Mouse (Mus musculus): ENCODE measurements around the gene Nfic. TPM values are rescaled to one million over a fixed set of nuclear protein-coding genes. Genes with fewer than 3 reads are reported as not detected.

The Nfic gene
- total RNA-seq, 2 experiments from 2014 or later = 59.5 to 66.8 TPM

GRCm38 (mm10) chr10:81366477-81367206 is 88.8 kb downstream of the Nfic start:
- no peak for DNase-seq (ENCODE audit: extremely low spot score in 1 of 2, low spot score in 1 of 2)

- DNase-seq (ENCODE audit: extremely low spot score in 1 of 2, low spot score in 1 of 2) = no peak
Measured at GRCm38 (mm10) chr10:81365672-81366476, 89.6 kb downstream of the Nfic start, which contains the start of gene 4930404N11Rik. Gene 4930404N11Rik, minus strand, starts transcription at chr10:81365816.

- DNase-seq (ENCODE audit: extremely low spot score in 1 of 2, low spot score in 1 of 2) = no peak
Measured at GRCm38 (mm10) chr10:81365073-81365472, 90.4 kb downstream of the Nfic start.

- DNase-seq (ENCODE audit: extremely low spot score in 1 of 2, low spot score in 1 of 2) = no peak
Measured at GRCm38 (mm10) chr10:81364666-81365065, 90.8 kb downstream of the Nfic start.

GRCm38 (mm10) chr10:81363436-81364346 is 91.7 kb downstream of the Nfic start:
- no peak for DNase-seq (ENCODE audit: extremely low spot score in 1 of 2, low spot score in 1 of 2)

GRCm38 (mm10) chr10:81362336-81362949 is 93.0 kb downstream of the Nfic start:
- DNase-seq (ENCODE audit: extremely low spot score in 1 of 2, low spot score in 1 of 2) = no peak

GRCm38 (mm10) chr10:81360721-81361120 is 94.7 kb downstream of the Nfic start:
- no peak for DNase-seq (ENCODE audit: extremely low spot score in 1 of 2, low spot score in 1 of 2)

- no peak for DNase-seq (ENCODE audit: extremely low spot score in 1 of 2, low spot score in 1 of 2)
Measured at GRCm38 (mm10) chr10:81358841-81359240, 96.6 kb downstream of the Nfic start.

- DNase-seq (ENCODE audit: extremely low spot score in 1 of 2, low spot score in 1 of 2) = no peak
Measured at GRCm38 (mm10) chr10:81358209-81358608, 97.2 kb downstream of the Nfic start.

GRCm38 (mm10) chr10:81356991-81357844 is 98.2 kb downstream of the Nfic start, which contains the start of gene Mfsd12:
Gene Mfsd12, plus strand, starts transcription at chr10:81357491.
- DNase-seq (ENCODE audit: extremely low spot score in 1 of 2, low spot score in 1 of 2) = peak; percentile 84

GRCm38 (mm10) chr10:81356352-81356990 is 99.0 kb downstream of the Nfic start:
- no peak for DNase-seq (ENCODE audit: extremely low spot score in 1 of 2, low spot score in 1 of 2)

- no peak for DNase-seq (ENCODE audit: extremely low spot score in 1 of 2, low spot score in 1 of 2)
Measured at GRCm38 (mm10) chr10:81355533-81355932, 99.9 kb downstream of the Nfic start.

GRCm38 (mm10) chr10:81354738-81355477 is 100.5 kb downstream of the Nfic start:
- no peak for DNase-seq (ENCODE audit: extremely low spot score in 1 of 2, low spot score in 1 of 2)

- no peak for DNase-seq (ENCODE audit: extremely low spot score in 1 of 2, low spot score in 1 of 2)
Measured at GRCm38 (mm10) chr10:81351678-81352291, 103.7 kb downstream of the Nfic start.

- DNase-seq (ENCODE audit: extremely low spot score in 1 of 2, low spot score in 1 of 2) = peak; percentile 98
Measured at GRCm38 (mm10) chr10:81350351-81351063, 104.9 kb downstream of the Nfic start, which contains the start of gene Hmg20b. Gene Hmg20b, minus strand, starts transcription at chr10:81350480.

GRCm38 (mm10) chr10:81349961-81350350 is 105.5 kb downstream of the Nfic start:
- DNase-seq (ENCODE audit: extremely low spot score in 1 of 2, low spot score in 1 of 2) = no peak

GRCm38 (mm10) chr10:81349146-81349545 is 106.3 kb downstream of the Nfic start:
- no peak for DNase-seq (ENCODE audit: extremely low spot score in 1 of 2, low spot score in 1 of 2)
